Mouse (Mus musculus) retina, postnatal 1 day (tissue): Measurements from ENCODE around the gene Gpr39.

Experiments
- DNase-seq: peaks from one replicate; pipeline ENCODE4 v3.0.0-alpha.2; 2012

The Gpr39 gene

GRCm38 (mm10) chr1:125701101-125701590, 24.4 kb downstream of the Gpr39 start:
- no peak for DNase-seq

- DNase-seq, result peak; percentile 42
These were observed 25.0 kb downstream of the Gpr39 start for GRCm38 (mm10) chr1:125701773-125702172.

- no peak for DNase-seq
These were observed 25.5 kb downstream of the Gpr39 start for GRCm38 (mm10) chr1:125702326-125702725.

- no peak for DNase-seq
These were observed 28.6 kb downstream of the Gpr39 start for GRCm38 (mm10) chr1:125705412-125705811.

GRCm38 (mm10) chr1:125715286-125715685, 38.5 kb downstream of the Gpr39 start:
- no peak for DNase-seq

- DNase-seq, result no peak
These were observed 39.4 kb downstream of the Gpr39 start for GRCm38 (mm10) chr1:125716241-125716640.

- no peak for DNase-seq
These were observed 41.1 kb downstream of the Gpr39 start for GRCm38 (mm10) chr1:125717906-125718305.

GRCm38 (mm10) chr1:125719127-125719526, 42.3 kb downstream of the Gpr39 start:
- DNase-seq, result no peak

GRCm38 (mm10) chr1:125721104-125721758, 44.4 kb downstream of the Gpr39 start:
- no peak for DNase-seq

- DNase-seq, result no peak
These were observed 47.5 kb downstream of the Gpr39 start for GRCm38 (mm10) chr1:125724304-125724703.

GRCm38 (mm10) chr1:125729025-125729565, 52.3 kb downstream of the Gpr39 start:
- DNase-seq, result peak; percentile 55

- peak; percentile 23 for DNase-seq
These were observed 53.1 kb downstream of the Gpr39 start for GRCm38 (mm10) chr1:125729731-125730536.

GRCm38 (mm10) chr1:125730537-125730880, 53.7 kb downstream of the Gpr39 start:
- DNase-seq, result no peak

- no peak for DNase-seq
These were observed 55.1 kb downstream of the Gpr39 start for GRCm38 (mm10) chr1:125731854-125732253.

- DNase-seq, result no peak
These were observed 68.0 kb downstream of the Gpr39 start for GRCm38 (mm10) chr1:125744766-125745165.

GRCm38 (mm10) chr1:125755335-125755996, 78.7 kb downstream of the Gpr39 start:
- no peak for DNase-seq

- peak; percentile 30 for DNase-seq
These were observed 83.3 kb downstream of the Gpr39 start for GRCm38 (mm10) chr1:125759972-125760695.

GRCm38 (mm10) chr1:125760696-125761025, 83.9 kb downstream of the Gpr39 start:
- no peak for DNase-seq

GRCm38 (mm10) chr1:125762076-125762475, 85.3 kb downstream of the Gpr39 start:
- no peak for DNase-seq

- peak; percentile 76 for DNase-seq
These were observed 113.0 kb downstream of the Gpr39 start for GRCm38 (mm10) chr1:125789804-125790203.

- no peak for DNase-seq
These were observed 123.7 kb downstream of the Gpr39 start for GRCm38 (mm10) chr1:125800506-125800905.

- no peak for DNase-seq
These were observed 131.6 kb downstream of the Gpr39 start for GRCm38 (mm10) chr1:125808426-125808825.
